Mouse (Mus musculus): ENCODE measurements around the gene Cacng5. TPM values are rescaled to one million over a fixed set of nuclear protein-coding genes. Genes with fewer than 3 reads are reported as not detected.

Gene Cacng5
- polyA plus RNA-seq (2012; ENCODE audit: low replicate concordance): not detected in 2 replicates

GRCm38 (mm10) chr11:107914634-107915226, at the start of gene Cacng5:
Gene Cacng5 (minus strand): TSS chr11:107915055.

Other genes starting within 250 kb of the Cacng5 start
- not detected in 2 replicates for gene Cacng1, start 198.5 kb downstream of the Cacng5 start, polyA plus RNA-seq (2012; ENCODE audit: low replicate concordance)
- 0.06 TPM in 1 of 2 replicates, not detected in the other for gene Cacng4, start 120.5 kb downstream of the Cacng5 start, polyA plus RNA-seq (2012; ENCODE audit: low replicate concordance)

Data from leukemia stem cell, adult 10-12 weeks (primary cell).